8 mouse cellular contexts compared by ENCODE assay signal in the genomic region with DNA sequence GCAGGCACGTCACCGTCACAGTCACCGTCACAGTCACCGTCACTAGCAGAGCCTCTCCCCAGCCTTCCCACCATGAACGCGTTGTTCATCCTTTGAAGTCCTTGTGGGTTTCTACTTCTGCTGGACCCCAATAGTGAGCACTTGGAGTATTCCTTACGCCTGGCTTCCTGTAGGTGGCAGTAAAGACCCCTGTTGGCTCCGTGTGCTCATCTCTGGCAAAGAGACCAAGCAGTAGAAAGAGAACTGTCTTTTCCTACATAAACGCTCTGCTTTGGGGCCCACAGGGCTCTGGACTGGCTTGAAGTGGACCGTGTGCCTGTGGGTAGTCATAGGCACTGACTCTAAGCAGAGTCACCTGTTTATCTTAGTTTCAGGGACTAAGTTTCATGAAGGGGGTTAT. TPM values are rescaled to one million over a fixed set of nuclear protein-coding genes. Genes with fewer than 3 reads are reported as not detected.
DNase-seq lines count a peak whose midpoint lies in the region; ATAC-seq lines count a peak whose summit lies in the region.

No protein-coding gene starts in this region.

- no peaks in the 10 kb centered on the region for H3K9me3 ChIP-seq in limb, embryonic 11.5 days (ENCODE audit: control insufficient read depth, low read length)
- H3K9me3 ChIP-seq in midbrain, embryonic 16.5 days (replicated peaks; ENCODE audit: control insufficient read depth, low read length, poor library complexity, severe bottlenecking) = no peaks in the 10 kb centered on the region

- 18% methylated on average over 10 of the region's 10 CpGs for WGBS in limb, embryonic 11.5 days
- 28% methylated on average over 10 of the region's 10 CpGs for WGBS in midbrain, embryonic 16.5 days

- H3K4me3 ChIP-seq in limb, embryonic 11.5 days (ENCODE audit: low read depth, low read length) = no peak overlapping the region
- H3K4me3 ChIP-seq in midbrain, embryonic 16.5 days (ENCODE audit: low read depth, low read length) = no peak overlapping the region

- no peak overlapping the region for H3K9ac ChIP-seq in limb, embryonic 11.5 days (ENCODE audit: low read length)
- H3K9ac ChIP-seq in midbrain, embryonic 16.5 days (ENCODE audit: low read depth, low read length) = no peak overlapping the region

- H3K27me3 ChIP-seq in limb, embryonic 11.5 days (ENCODE audit: control insufficient read depth, insufficient read depth, low read length) = no peaks in the 10 kb centered on the region
- no peaks in the 10 kb centered on the region for H3K27me3 ChIP-seq in midbrain, embryonic 16.5 days (ENCODE audit: control insufficient read depth, insufficient read depth, low read depth, low read length)

- peak overlapping the region; percentile 8; the same call in 1 of the 2 replicates for H3K27ac ChIP-seq in limb, embryonic 11.5 days (replicated peaks; ENCODE audit: low read depth, low read length)
- no peak overlapping the region for H3K27ac ChIP-seq in midbrain, embryonic 16.5 days (ENCODE audit: low read length)

- no peak overlapping the region for H3K4me2 ChIP-seq in limb, embryonic 11.5 days (ENCODE audit: low read depth, severe bottlenecking)
- no peak overlapping the region for H3K4me2 ChIP-seq in midbrain, embryonic 16.5 days (ENCODE audit: low read length)

- no peaks in the 10 kb centered on the region for H3K36me3 ChIP-seq in limb, embryonic 11.5 days (ENCODE audit: control insufficient read depth, insufficient read depth, low read length)
- H3K36me3 ChIP-seq in midbrain, embryonic 16.5 days (ENCODE audit: control insufficient read depth, insufficient read depth, low read length) = no peaks in the 10 kb centered on the region

- no peak for ATAC-seq in limb, embryonic 11.5 days (ENCODE audit: insufficient number of reproducible peaks, low FRiP score, low TSS enrichment, low read depth)
- peak; percentile 32; the same call in 1 of the 2 replicates for ATAC-seq in midbrain, embryonic 16.5 days

- intact Hi-C loops in gastrocnemius, postnatal 14 days (cut with DNase I; ENCODE audit: low total_unique reads) = no loop called here

- H3K4me1 ChIP-seq in limb, embryonic 11.5 days (ENCODE audit: control insufficient read depth, insufficient read depth, low read length) = peaks cover 33% of the 10 kb centered on the region
- no peaks in the 10 kb centered on the region for H3K4me1 ChIP-seq in midbrain, embryonic 16.5 days (ENCODE audit: control insufficient read depth, insufficient read depth, low read length)

- peak; percentile 27 for DNase-seq in cerebellum, adult 9-10 months
- no peak for DNase-seq in cerebellum, adult 11-12 months
- DNase-seq in B cell, adult 2 months = peak; percentile 37 to 41
- DNase-seq in cerebellum, postnatal 10 days = peak; percentile 70 to 80
- peak; percentile 66 for DNase-seq in heart, postnatal 4 days
- peak; percentile 68 for DNase-seq in limb, embryonic 11.5 days (ENCODE audit: low spot score)
- no peak for DNase-seq in gastrocnemius, postnatal 14 days

RNA-seq across cellular contexts. Expression of a gene that starts 49.0 kb away (rescaled TPM):
- total RNA-seq in heart, postnatal 4 days (2021) = under 1 TPM in 1 of 2 experiments, not detected in 1; 0.36 TPM
- polyA plus RNA-seq in limb, embryonic 11.5 days (2014; fragmentation: Nextera tagmentation; extraction: Ambion mirVana) = 0.43 and 0.91 TPM in 2 replicates
- polyA plus RNA-seq in midbrain, embryonic 16.5 days (2015; fragmentation: Nextera tagmentation; extraction: Ambion mirVana) = 0.23 TPM in 1 of 2 replicates, not detected in the other
- total RNA-seq in gastrocnemius, postnatal 14 days (2021) = not detected

Comparison
In these comparisons a context has a peak if more than half of its experiments do, and no peak if none do; other contexts are left out.
1. DNase-seq: peak in cerebellum, adult 9-10 months (single experiment), B cell, adult 2 months (2 of 2), cerebellum, postnatal 10 days (2 of 2), heart, postnatal 4 days (single experiment) and limb, embryonic 11.5 days (single experiment); none in cerebellum, adult 11-12 months (single experiment) and gastrocnemius, postnatal 14 days (single experiment).